Mouse (Mus musculus) lung, postnatal 0 days (tissue): Measurements from ENCODE around the gene Smdt1. TPM values are rescaled to one million over a fixed set of nuclear protein-coding genes. Genes with fewer than 3 reads are reported as not detected.
"Not testable (repeated sequence)": the region's sequence is repeated elsewhere in the genome, so short reads cannot be mapped to it uniquely, and the experiment has no call there.

ENCODE experiments used
- ATAC-seq: fragments of 200-750 bp; cut with Nextera tagmentation; 2 replicates; pipeline ENCODE4 v1.8.0; 2017; ENCODE audit warnings: moderate library complexity
- DNase-seq: peaks from one replicate; pipeline ENCODE4 v3.0.0-alpha.2; 2016; ENCODE audit warnings: low spot score
- H3K27ac ChIP-seq: fragments of 300-500 bp; sonication (generic); 2 replicates; pipeline ENCODE4 v1.5.1; 2014; ENCODE audit warnings: antibody characterized with exemption, mild to moderate bottlenecking, low read length, mixed read lengths
- H3K27me3 ChIP-seq: fragments of 300-500 bp; sonication (generic); replicated peaks from 2 replicates; pipeline ENCODE4 v1.6.1; 2014; ENCODE audit warnings: low read length, mixed read lengths; ENCODE audit not compliant: insufficient read depth
- H3K36me3 ChIP-seq: fragments of 300-500 bp; sonication (generic); 2 replicates; pipeline ENCODE4 v1.6.1; 2014; ENCODE audit warnings: low read length, mixed read lengths; ENCODE audit not compliant: insufficient read depth
- H3K4me1 ChIP-seq: fragments of 300-500 bp; sonication (generic); 2 replicates; pipeline ENCODE4 v1.6.1; 2014; ENCODE audit warnings: antibody characterized with exemption, low read depth, low read length, mixed read lengths; ENCODE audit not compliant: insufficient read depth
- H3K4me2 ChIP-seq: fragments of 300-500 bp; sonication (generic); replicated peaks from 2 replicates; pipeline ENCODE4 v1.6.1; 2014; ENCODE audit warnings: low read depth, mild to moderate bottlenecking, low read length, moderate library complexity, mixed read lengths
- H3K4me3 ChIP-seq: fragments of 300-500 bp; sonication (generic); 2 replicates; pipeline ENCODE4 v1.5.1; 2014; ENCODE audit warnings: low read depth, low read length
- H3K9ac ChIP-seq: fragments of 300-500 bp; sonication (generic); replicated peaks from 2 replicates; pipeline ENCODE4 v1.6.1; 2014; ENCODE audit warnings: low read depth, mild to moderate bottlenecking
- H3K9me3 ChIP-seq: fragments of 300-500 bp; sonication (generic); 2 replicates; pipeline ENCODE4 v1.6.1; 2016; ENCODE audit warnings: low read length, mixed read lengths
- CTCF ChIP-seq: IDR thresholded peaks from 2 replicates; pipeline ENCODE4 v1.5.1; 2016; ENCODE audit warnings: antibody characterized with exemption, mild to moderate bottlenecking
- EP300 ChIP-seq: IDR thresholded peaks from 2 replicates; pipeline ENCODE4 v1.6.1; 2016; ENCODE audit warnings: antibody characterized with exemption, mild to moderate bottlenecking, control low read depth
- WGBS: fragments of 180-500 bp; shearing (Covaris S2); extraction: QIAGEN DNeasy Blood & Tissue Kit; methylation state at CpG from one replicate; pipeline ENCODE4 v1.1.7; 2014; 5-methylcytosine and 5-hydroxymethylcytosine counted together
- polyA plus RNA-seq: library from polyadenylated mRNA; unstranded; fragments of >200 nt; fragmentation: Nextera tagmentation; extraction: Ambion mirVana; gene quantifications from 2 replicates; pipeline ENCODE4 v1.2.1, GENCODE M21; 2015

Smdt1 gene
- polyA plus RNA-seq, 1 experiment from 2014 or later, result 276 TPM

- Histone ChIP-seq H3K27ac (peak overlapping the region; percentile 93), H3K9me3 (no peaks in the 10 kb centered on the region), H3K4me3 (peak overlapping the region; percentile 43), H3K4me2 (peak overlapping the region; percentile 72), H3K27me3 (no peaks in the 10 kb centered on the region), H3K4me1 (peaks cover 7% of the 10 kb centered on the region; the same call in 1 of the 2 replicates), H3K36me3 (no peaks in the 10 kb centered on the region), H3K9ac (peak overlapping the region; percentile 54)
- no peak for TF ChIP-seq EP300
- ATAC-seq, result no peak
- 16% methylated on average over 7 of the region's 7 CpGs for WGBS
- no peak for DNase-seq
These were observed 40.7 kb downstream of the Smdt1 start for GRCm38 (mm10) chr15:82379511-82379870.

GRCm38 (mm10) chr15:82379871-82380713 is 41.3 kb downstream of the Smdt1 start, which contains the start of gene Cyp2d22:
Cyp2d22 (minus strand) TSS chr15:82380260.
- TF ChIP-seq EP300 (no peak), CTCF (no peak)
- no peaks in the 10 kb centered on the region for H3K9me3 ChIP-seq
- ATAC-seq, result peak; percentile 51

GRCm38 (mm10) chr15:82380714-82381062 is 41.9 kb downstream of the Smdt1 start:
- WGBS, result 27% methylated on average over 7 of the region's 7 CpGs
- peak overlapping the region; percentile 43; the same call in 1 of the 2 replicates for H3K4me3 ChIP-seq
- ATAC-seq (0 out of 2 replicates have a peak, but pooled peaks have one; percentile 5), DNase-seq (peak; percentile 46)
- no peak overlapping the region for H3K27ac ChIP-seq
- no peaks in the 10 kb centered on the region for H3K36me3 ChIP-seq
- no peaks in the 10 kb centered on the region for H3K9me3 ChIP-seq
- H3K4me2 ChIP-seq, result peak overlapping the region; percentile 72
- no peak overlapping the region for H3K9ac ChIP-seq
- H3K27me3 ChIP-seq, result no peaks in the 10 kb centered on the region
- peaks cover 7% of the 10 kb centered on the region; the same call in 1 of the 2 replicates for H3K4me1 ChIP-seq
- TF ChIP-seq CTCF (no peak), EP300 (0 out of 2 replicates have a peak, but pooled peaks have one; percentile 50)

More at GRCm38 (mm10) chr15:82379871-82380713, 41.3 kb downstream of the Smdt1 start, which contains the start of gene Cyp2d22:
- H3K27ac ChIP-seq, result peak within 1 kb of the TSS; percentile 93
- peak within 1 kb of the TSS; percentile 54 for H3K9ac ChIP-seq
- peak within 1 kb of the TSS; percentile 72 for H3K4me2 ChIP-seq
- H3K4me1 ChIP-seq, result peaks cover 7% of the 10 kb centered on the region; the same call in 1 of the 2 replicates
- H3K27me3 ChIP-seq, result no peaks in the 10 kb centered on the region
- 5% methylated on average over 16 of the region's 24 CpGs for WGBS
- no peaks in the 10 kb centered on the region for H3K36me3 ChIP-seq
- H3K4me3 ChIP-seq, result peak within 1 kb of the TSS; percentile 43
- DNase-seq, result peak; percentile 83

GRCm38 (mm10) chr15:82382441-82382840 is 43.7 kb downstream of the Smdt1 start:
- DNase-seq, result no peak
- Histone ChIP-seq H3K9me3 (no peaks in the 10 kb centered on the region), H3K27me3 (no peaks in the 10 kb centered on the region), H3K36me3 (no peaks in the 10 kb centered on the region), H3K4me2 (no peak overlapping the region), H3K27ac (no peak overlapping the region), H3K9ac (no peak overlapping the region), H3K4me3 (no peak overlapping the region), H3K4me1 (peaks cover 7% of the 10 kb centered on the region; the same call in 1 of the 2 replicates)
- 80% methylated on average over 2 of the region's 2 CpGs for WGBS
- no peak for ATAC-seq
- TF ChIP-seq EP300 (no peak), CTCF (no peak)

GRCm38 (mm10) chr15:82385729-82386128 is 47.0 kb downstream of the Smdt1 start:
- TF ChIP-seq EP300, result no peak
- TF ChIP-seq CTCF, result no peak

GRCm38 (mm10) chr15:82389916-82390315 is 51.2 kb downstream of the Smdt1 start:
- DNase-seq, H3K27ac ChIP-seq, H3K9ac ChIP-seq, H3K36me3 ChIP-seq, H3K27me3 ChIP-seq, ATAC-seq, H3K4me1 ChIP-seq, H3K4me2 ChIP-seq, H3K9me3 ChIP-seq, H3K4me3 ChIP-seq: not testable (repeated sequence)
- 87% methylated on average over 10 of the region's 10 CpGs for WGBS

More at GRCm38 (mm10) chr15:82385729-82386128, 47.0 kb downstream of the Smdt1 start:
- Histone ChIP-seq H3K27ac (no peak overlapping the region), H3K4me1 (no peaks in the 10 kb centered on the region), H3K4me3 (no peak overlapping the region), H3K4me2 (no peak overlapping the region), H3K9ac (no peak overlapping the region), H3K9me3 (no peaks in the 10 kb centered on the region), H3K36me3 (no peaks in the 10 kb centered on the region), H3K27me3 (no peaks in the 10 kb centered on the region)
- whole genome bisulfite sequencing, result 85% methylated on average over 2 of the region's 2 CpGs
- ATAC-seq (no peak), DNase-seq (no peak)

GRCm38 (mm10) chr15:82393922-82394321 is 55.2 kb downstream of the Smdt1 start, which contains the start of gene Cyp2d11:
Cyp2d11 (minus strand) TSS chr15:82394022.
- H3K4me2 ChIP-seq, DNase-seq, H3K4me3 ChIP-seq, H3K9ac ChIP-seq, H3K4me1 ChIP-seq, ATAC-seq, H3K9me3 ChIP-seq, H3K27ac ChIP-seq, H3K36me3 ChIP-seq, H3K27me3 ChIP-seq: not testable (repeated sequence)
- WGBS, result 82% methylated on average over 2 of the region's 2 CpGs

GRCm38 (mm10) chr15:82395955-82396354 is 57.2 kb downstream of the Smdt1 start:
- not testable (repeated sequence) for H3K9me3 ChIP-seq, H3K36me3 ChIP-seq, H3K4me1 ChIP-seq, H3K27me3 ChIP-seq, H3K9ac ChIP-seq, DNase-seq, H3K4me2 ChIP-seq, H3K27ac ChIP-seq, ATAC-seq, H3K4me3 ChIP-seq
- WGBS, result 76% methylated on average over 3 of the region's 3 CpGs
